Mouse (Mus musculus) frontal cortex, postnatal 36 days (tissue): ENCODE measurements around the gene Tmx2.
"Not testable (repeated sequence)": the region's sequence is repeated elsewhere in the genome, so short reads cannot be mapped to it uniquely, and the experiment has no call there.

Source experiments
- DNase-seq, 2 experiments: peaks; one replicate each; pipeline ENCODE4 v3.0.0; 2022; ENCODE audit warnings: low spot score in 2 of 2

Tmx2 gene

GRCm38 (mm10) chr2:84688080-84688844, 9.3 kb upstream of the Tmx2 start:
- no peak for DNase-seq

- DNase-seq, result no peak
Observed at GRCm38 (mm10) chr2:84682605-84683183, 3.8 kb upstream of the Tmx2 start.

GRCm38 (mm10) chr2:84677968-84678880, 716 bp downstream of the Tmx2 start, which contains the start of the genes Gm28635 and Med19:
Gene Gm28635, minus strand, starts transcription at chr2:84678041.
Gene Med19, plus strand, starts transcription at chr2:84678402.
- DNase-seq, result peak; percentile 90 to 96

- DNase-seq, result no peak
Observed at GRCm38 (mm10) chr2:84677270-84677967, 1.5 kb downstream of the Tmx2 start.

GRCm38 (mm10) chr2:84671535-84671934, 7.4 kb downstream of the Tmx2 start:
- not testable (repeated sequence) for DNase-seq

- peak; percentile 88 for DNase-seq
Observed at GRCm38 (mm10) chr2:84670569-84670933, 8.4 kb downstream of the Tmx2 start, which contains the start of gene Selenoh. Gene Selenoh, minus strand, starts transcription at chr2:84670770.

GRCm38 (mm10) chr2:84669828-84670568, 8.9 kb downstream of the Tmx2 start:
- no peak for DNase-seq

GRCm38 (mm10) chr2:84666081-84666480, 12.9 kb downstream of the Tmx2 start:
- no peak for DNase-seq

- no peak for DNase-seq
Observed at GRCm38 (mm10) chr2:84662866-84663265, 16.1 kb downstream of the Tmx2 start.

GRCm38 (mm10) chr2:84660253-84660652, 18.7 kb downstream of the Tmx2 start:
- DNase-seq, result peak in 1 of 2 experiments; percentile 59

GRCm38 (mm10) chr2:84658806-84659205, 20.1 kb downstream of the Tmx2 start, which contains the start of gene Btbd18:
Gene Btbd18, plus strand, starts transcription at chr2:84659079.
- no peak for DNase-seq

GRCm38 (mm10) chr2:84655864-84656263, 23.1 kb downstream of the Tmx2 start:
- no peak for DNase-seq

- no peak for DNase-seq
Observed at GRCm38 (mm10) chr2:84653354-84653753, 25.6 kb downstream of the Tmx2 start.

GRCm38 (mm10) chr2:84650464-84651195, 28.3 kb downstream of the Tmx2 start, which contains the start of gene Ctnnd1:
Gene Ctnnd1, minus strand, starts transcription at chr2:84650765.
- peak; percentile 89 to 93 for DNase-seq

GRCm38 (mm10) chr2:84649674-84650073, 29.3 kb downstream of the Tmx2 start:
- peak in 1 of 2 experiments; percentile 33 for DNase-seq

GRCm38 (mm10) chr2:84648369-84648768, 30.6 kb downstream of the Tmx2 start:
- no peak for DNase-seq

- DNase-seq, result no peak
Observed at GRCm38 (mm10) chr2:84647051-84647568, 31.8 kb downstream of the Tmx2 start.

- DNase-seq, result no peak
Observed at GRCm38 (mm10) chr2:84646138-84646537, 32.8 kb downstream of the Tmx2 start.

- no peak for DNase-seq
Observed at GRCm38 (mm10) chr2:84640833-84641232, 38.1 kb downstream of the Tmx2 start.
